Mouse (Mus musculus): ENCODE measurements at regions not wholly inside any gene's neighbourhood (a gene's known extent, or its start where the extent isn't known, plus 50 kb on each side); places are given as distances from the start of the nearest gene placed in this dataset.

DNA sequence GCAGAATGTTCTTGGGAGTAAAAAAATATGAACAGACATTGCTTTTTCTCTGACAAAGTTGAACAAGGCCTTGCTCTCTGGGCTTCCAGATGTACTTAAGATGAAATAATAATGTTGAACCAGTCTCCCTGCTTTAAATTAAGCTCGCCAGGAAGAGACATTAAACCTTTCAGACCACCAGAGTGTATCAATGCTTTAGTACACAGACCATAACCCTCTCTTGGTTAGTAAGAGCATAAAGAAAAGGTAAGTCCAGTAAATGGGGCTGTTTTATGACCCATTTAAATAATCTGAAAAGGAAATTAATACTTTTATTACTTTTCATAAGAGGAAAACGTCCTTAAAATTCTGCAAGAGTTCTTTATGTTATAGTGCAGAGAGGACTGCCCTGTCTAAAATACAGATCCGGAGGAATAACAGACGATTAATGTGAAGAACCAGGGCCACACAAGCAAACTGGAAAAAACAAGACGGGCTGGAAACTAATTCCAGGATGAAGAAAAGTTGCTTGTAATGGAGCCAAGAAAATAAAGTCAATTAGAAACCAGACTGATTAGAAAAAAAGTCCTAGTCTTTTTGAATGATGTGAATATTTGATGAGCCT is 74.4 kb downstream of the Mettl11b start:
- WGBS: 28% methylated on average over 5 of the region's 5 CpGs
- no peak overlapping the region for H3K27ac ChIP-seq (replicated peaks; ENCODE audit: low read depth, low read length)
- H3K9me3 ChIP-seq (ENCODE audit: control insufficient read depth, low read length): no peaks in the 10 kb centered on the region

GRCm38 (mm10) chr1:163642091-163642490 is 82.9 kb downstream of the Mettl11b start:
- no peak overlapping the region for H3K27ac ChIP-seq (replicated peaks; ENCODE audit: low read depth, low read length)
- H3K9ac ChIP-seq (ENCODE audit: low read depth, low read length, severe bottlenecking): no peak overlapping the region
- H3K4me1 ChIP-seq (ENCODE audit: control insufficient read depth, insufficient read depth, low read length): no peaks in the 10 kb centered on the region
- DNase-seq (ENCODE audit: low spot score) (no peak), ATAC-seq (ENCODE audit: low FRiP score, low read depth) (no peak)
- H3K4me2 ChIP-seq (replicated peaks; ENCODE audit: low read depth, low read length, severe bottlenecking): no peak overlapping the region
- no peak overlapping the region for H3K4me3 ChIP-seq (replicated peaks; ENCODE audit: low read length)
- H3K36me3 ChIP-seq (ENCODE audit: control insufficient read depth, insufficient read depth, low read length): no peaks in the 10 kb centered on the region
- WGBS: 82% methylated on average over 1 of the region's 1 CpGs
- TF ChIP-seq POLR2A (IDR thresholded peaks at IDR 0.05; ENCODE audit: borderline replicate concordance, extremely low read depth, insufficient read depth, insufficient read length): no peak
- H3K27me3 ChIP-seq (ENCODE audit: control insufficient read depth, insufficient read depth, low read length): no peaks in the 10 kb centered on the region
- no peaks in the 10 kb centered on the region for H3K9me3 ChIP-seq (ENCODE audit: control insufficient read depth, low read length)

More for the DNA sequence above, 74.4 kb downstream of the Mettl11b start:
- DNase-seq (ENCODE audit: low spot score) (no peak), ATAC-seq (ENCODE audit: low FRiP score, low read depth) (no peak)
- Histone ChIP-seq H3K4me3 (replicated peaks; ENCODE audit: low read length) (no peak overlapping the region), H3K9ac (ENCODE audit: low read depth, low read length, severe bottlenecking) (no peak overlapping the region), H3K36me3 (ENCODE audit: control insufficient read depth, insufficient read depth, low read length) (no peaks in the 10 kb centered on the region), H3K4me2 (replicated peaks; ENCODE audit: low read depth, low read length, severe bottlenecking) (no peak overlapping the region), H3K27me3 (ENCODE audit: control insufficient read depth, insufficient read depth, low read length) (no peaks in the 10 kb centered on the region), H3K4me1 (ENCODE audit: control insufficient read depth, insufficient read depth, low read length) (peaks cover 6% of the 10 kb centered on the region; the same call in 1 of the 2 replicates)
- no peak for TF ChIP-seq POLR2A (IDR thresholded peaks at IDR 0.05; ENCODE audit: borderline replicate concordance, extremely low read depth, insufficient read depth, insufficient read length)

DNA sequence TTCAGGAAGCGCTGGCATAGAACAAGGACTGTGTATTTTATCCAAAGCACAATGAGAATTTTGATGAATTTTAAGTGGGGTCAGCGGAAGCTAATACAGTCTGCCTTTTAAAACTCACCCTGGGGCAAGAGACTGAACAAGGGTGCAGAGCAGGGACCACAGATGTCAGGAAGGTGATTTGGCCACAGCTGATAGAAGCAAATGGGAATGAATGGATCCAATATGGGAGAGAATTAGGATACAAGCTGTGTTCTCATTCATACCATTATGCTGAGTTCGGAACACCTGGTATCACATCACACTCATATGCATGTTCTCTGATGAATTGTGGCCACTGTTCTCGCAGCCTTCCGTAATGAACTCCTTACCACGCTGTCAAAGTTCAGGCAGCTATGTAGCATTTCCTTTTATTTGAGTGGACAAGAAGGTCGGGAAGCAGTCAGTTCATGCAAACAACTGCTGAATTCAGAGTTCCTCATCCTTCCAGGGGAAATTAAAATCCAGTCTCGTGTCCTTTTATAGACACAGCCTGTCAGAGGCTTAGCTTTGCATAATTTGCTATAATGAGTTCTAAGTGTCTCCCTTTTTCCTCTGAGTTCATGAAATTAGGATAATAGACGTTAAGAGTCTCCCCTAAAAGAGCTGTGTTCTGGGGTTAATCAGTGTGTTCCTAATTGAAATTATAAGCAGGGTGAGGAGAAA is 84.4 kb downstream of the Mettl11b start:
- DNase-seq (ENCODE audit: low spot score) (no peak), ATAC-seq (ENCODE audit: low FRiP score, low read depth) (no peak)
- WGBS: 41% methylated on average over 9 of the region's 9 CpGs
- no peaks in the 10 kb centered on the region for H3K9me3 ChIP-seq (ENCODE audit: control insufficient read depth, low read length)
- no peak overlapping the region for H3K9ac ChIP-seq (ENCODE audit: low read depth, low read length, severe bottlenecking)
- no peak overlapping the region for H3K27ac ChIP-seq (replicated peaks; ENCODE audit: low read depth, low read length)
- H3K27me3 ChIP-seq (ENCODE audit: control insufficient read depth, insufficient read depth, low read length): no peaks in the 10 kb centered on the region
- H3K4me2 ChIP-seq (replicated peaks; ENCODE audit: low read depth, low read length, severe bottlenecking): no peak overlapping the region
- no peaks in the 10 kb centered on the region for H3K4me1 ChIP-seq (ENCODE audit: control insufficient read depth, insufficient read depth, low read length)
- H3K36me3 ChIP-seq (ENCODE audit: control insufficient read depth, insufficient read depth, low read length): no peaks in the 10 kb centered on the region
- H3K4me3 ChIP-seq (replicated peaks; ENCODE audit: low read length): no peak overlapping the region
- no peak for TF ChIP-seq POLR2A (IDR thresholded peaks at IDR 0.05; ENCODE audit: borderline replicate concordance, extremely low read depth, insufficient read depth, insufficient read length)

DNA sequence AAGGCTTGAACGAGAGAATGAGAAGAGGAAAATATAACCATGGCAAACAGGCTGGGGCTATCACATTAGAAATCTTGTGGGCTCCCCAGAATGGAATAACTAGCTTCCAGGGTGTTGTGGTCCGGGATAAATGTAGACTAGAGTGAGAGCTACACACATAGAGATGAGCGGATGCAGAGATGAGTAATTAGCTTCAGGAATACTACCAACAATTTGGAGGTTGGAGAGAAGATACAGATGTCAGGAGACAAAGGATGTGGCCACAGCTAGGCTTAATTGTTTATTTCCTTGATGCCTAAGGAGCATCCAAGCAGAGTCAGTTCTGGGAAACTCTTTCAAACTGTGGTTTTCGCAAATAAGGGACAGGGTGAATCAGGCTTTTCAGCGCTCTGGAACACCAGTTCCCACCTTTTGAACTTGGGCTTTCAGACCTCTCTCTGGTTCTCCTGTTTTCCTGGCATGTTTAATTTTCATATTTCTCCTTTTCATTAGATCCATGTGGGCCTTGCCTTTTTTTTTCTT is 94.7 kb downstream of the Mettl11b start:
- ATAC-seq (ENCODE audit: low FRiP score, low read depth) (no peak), DNase-seq (ENCODE audit: low spot score) (no peak)
- no peak overlapping the region for H3K4me3 ChIP-seq (replicated peaks; ENCODE audit: low read length)
- 68% methylated on average over 5 of the region's 5 CpGs for WGBS
- no peaks in the 10 kb centered on the region for H3K27me3 ChIP-seq (ENCODE audit: control insufficient read depth, insufficient read depth, low read length)
- no peak overlapping the region for H3K4me2 ChIP-seq (replicated peaks; ENCODE audit: low read depth, low read length, severe bottlenecking)
- no peaks in the 10 kb centered on the region for H3K9me3 ChIP-seq (ENCODE audit: control insufficient read depth, low read length)
- no peak overlapping the region for H3K27ac ChIP-seq (replicated peaks; ENCODE audit: low read depth, low read length)
- no peak for TF ChIP-seq POLR2A (IDR thresholded peaks at IDR 0.05; ENCODE audit: borderline replicate concordance, extremely low read depth, insufficient read depth, insufficient read length)
- H3K4me1 ChIP-seq (ENCODE audit: control insufficient read depth, insufficient read depth, low read length): peaks cover 3% of the 10 kb centered on the region; the same call in 1 of the 2 replicates
- no peaks in the 10 kb centered on the region for H3K36me3 ChIP-seq (ENCODE audit: control insufficient read depth, insufficient read depth, low read length)
- no peak overlapping the region for H3K9ac ChIP-seq (ENCODE audit: low read depth, low read length, severe bottlenecking)

- Histone ChIP-seq H3K4me2 (replicated peaks; ENCODE audit: low read depth, low read length, severe bottlenecking) (no peak overlapping the region), H3K9ac (ENCODE audit: low read depth, low read length, severe bottlenecking) (no peak overlapping the region), H3K4me1 (ENCODE audit: control insufficient read depth, insufficient read depth, low read length) (peaks cover 3% of the 10 kb centered on the region; the same call in 1 of the 2 replicates), H3K36me3 (ENCODE audit: control insufficient read depth, insufficient read depth, low read length) (no peaks in the 10 kb centered on the region), H3K27me3 (ENCODE audit: control insufficient read depth, insufficient read depth, low read length) (no peaks in the 10 kb centered on the region), H3K27ac (replicated peaks; ENCODE audit: low read depth, low read length) (no peak overlapping the region), H3K4me3 (replicated peaks; ENCODE audit: low read length) (no peak overlapping the region), H3K9me3 (ENCODE audit: control insufficient read depth, low read length) (no peaks in the 10 kb centered on the region)
- DNase-seq (ENCODE audit: low spot score): no peak
- 84% methylated on average over 4 of the region's 4 CpGs for WGBS
- ATAC-seq (ENCODE audit: low FRiP score, low read depth): no peak
- TF ChIP-seq POLR2A (IDR thresholded peaks at IDR 0.05; ENCODE audit: borderline replicate concordance, extremely low read depth, insufficient read depth, insufficient read length): no peak
These were observed 100.1 kb downstream of the Mettl11b start for GRCm38 (mm10) chr1:163624887-163625286.

Data from limb, embryonic 14.5 days (tissue).